Mouse (Mus musculus) sigmoid colon, adult 10 weeks (tissue): ENCODE data around the gene Cyp4a10. TPM values are rescaled to one million over a fixed set of nuclear protein-coding genes. Genes with fewer than 3 reads are reported as not detected.

Experiments used
- polyA plus RNA-seq: library from polyadenylated mRNA; stranded (reverse); fragments of 350-450 nt; fragmentation: Illumina TruSeq; extraction: RNeasy Lipid Tissue Mini Kit (QIAGEN cat#74804); gene quantifications from one replicate; pipeline ENCODE4 v1.2.3, GENCODE M21; 2014; ENCODE audit warnings: low read depth, low replicate concordance

Cyp4a10 gene
- polyA plus RNA-seq, result not detected

DNA sequence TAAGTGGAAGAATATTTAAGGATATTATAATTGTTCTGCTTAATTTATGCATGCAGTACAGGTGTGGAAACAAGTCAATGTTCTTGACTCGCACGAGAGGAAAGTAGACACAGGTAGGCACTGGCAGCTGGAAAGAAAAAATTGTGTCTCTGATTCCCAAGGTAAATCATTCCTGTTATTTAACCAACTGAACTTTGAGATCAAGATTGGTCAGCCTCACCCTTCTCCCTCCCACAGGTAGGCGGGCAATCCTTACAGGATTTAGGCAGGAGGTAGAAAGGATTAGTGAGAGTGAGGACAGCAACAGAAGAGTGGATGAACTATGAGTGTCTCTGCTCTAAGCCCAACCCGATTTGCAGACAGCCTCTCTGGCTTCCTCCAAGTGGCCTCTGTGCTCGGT is at the start of gene Cyp4a10:
TSS of gene Cyp4a10 (plus strand) at position 265 of the 400 bp plus-strand sequence.

GRCm38 (mm10) chr4:115496001-115496400 is 22.1 kb upstream of the Cyp4a10 start, which contains the start of gene Cyp4a14:
Cyp4a14 (minus strand) TSS chr4:115496142.

GRCm38 (mm10) chr4:115563401-115563800 is 45.3 kb downstream of the Cyp4a10 start, which contains the start of gene Cyp4a31:
Cyp4a31 (plus strand) TSS chr4:115563649.

Other genes with a start within 250 kb of the Cyp4a10 start
- not detected for gene Cyp4a12a, start 219.2 kb upstream of the Cyp4a10 start, polyA plus RNA-seq
- not detected for gene Cyp4a12b, start 106.6 kb upstream of the Cyp4a10 start, polyA plus RNA-seq
- not detected for gene Cyp4a30b, start 65.7 kb upstream of the Cyp4a10 start, polyA plus RNA-seq
- not detected for gene Cyp4a14, start 22.1 kb upstream of the Cyp4a10 start, polyA plus RNA-seq
- gene Cyp4a31, start 45.4 kb downstream of the Cyp4a10 start, polyA plus RNA-seq, result not detected
- gene Cyp4a32, start 82.7 kb downstream of the Cyp4a10 start, polyA plus RNA-seq, result not detected
- gene Cyp4b1, start 129.5 kb downstream of the Cyp4a10 start, polyA plus RNA-seq, result 4.2 TPM
- gene Efcab14, start 219.5 kb downstream of the Cyp4a10 start, polyA plus RNA-seq, result 92.2 TPM